ENCODE assay signal across 8 mouse cellular contexts in the genomic region with DNA sequence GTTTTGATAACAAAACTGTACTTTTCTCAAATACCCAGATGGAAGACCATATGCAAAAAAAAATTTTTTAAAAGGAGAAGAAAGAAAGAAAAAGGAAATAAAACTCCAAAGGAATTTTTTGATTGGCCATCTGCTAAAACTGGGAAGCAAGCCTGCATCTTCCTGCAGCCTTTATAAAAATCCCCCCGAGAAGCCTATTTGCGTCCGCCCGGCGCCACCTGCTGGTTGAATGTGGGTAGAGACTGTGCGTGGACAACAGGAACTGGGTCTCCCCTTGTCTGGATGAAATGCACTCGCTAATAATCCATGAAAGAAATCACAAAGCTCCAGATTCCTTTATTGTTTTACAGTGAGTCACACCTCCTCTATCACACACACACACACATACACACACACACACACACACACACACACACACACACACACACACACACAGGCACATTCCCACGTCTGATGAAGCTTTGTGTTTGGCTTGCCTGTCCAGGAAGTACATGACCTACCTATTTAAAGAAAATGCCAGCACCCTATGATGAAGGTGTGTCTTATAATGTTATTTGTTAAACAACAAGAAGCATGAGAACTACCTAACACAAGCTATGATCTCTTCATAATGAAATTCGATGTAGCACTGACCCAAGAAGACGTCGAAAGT. TPM values are rescaled to one million over a fixed set of nuclear protein-coding genes. Genes with fewer than 3 reads are reported as not detected.
DNase-seq lines count a peak whose midpoint lies in the region; ATAC-seq lines count a peak whose summit lies in the region.

No protein-coding gene starts in this region.

- no peaks in the 10 kb centered on the region for H3K9me3 ChIP-seq in heart, embryonic 11.5 days (replicated peaks; ENCODE audit: control insufficient read depth, low read length)
- H3K9me3 ChIP-seq in midbrain, embryonic 16.5 days (replicated peaks; ENCODE audit: control insufficient read depth, low read length, poor library complexity, severe bottlenecking): no peaks in the 10 kb centered on the region
- H3K9me3 ChIP-seq in stomach, embryonic 16.5 days (replicated peaks; ENCODE audit: control insufficient read depth, low read length): no peaks in the 10 kb centered on the region

- intact Hi-C loops in left cerebral cortex, postnatal 25 days (cut with DNase I): loop anchor here (2.0 kb wide), 1 partner anchor 386 kb away; no protein-coding TSS in a partner anchor

- H3K4me3 ChIP-seq in heart, embryonic 11.5 days (ENCODE audit: low read depth, low read length): no peak overlapping the region
- no peak overlapping the region for H3K4me3 ChIP-seq in midbrain, embryonic 16.5 days (ENCODE audit: low read depth, low read length)
- H3K4me3 ChIP-seq in stomach, embryonic 16.5 days (replicated peaks; ENCODE audit: low read length): no peak overlapping the region

- no peaks in the 10 kb centered on the region for H3K36me3 ChIP-seq in heart, embryonic 11.5 days (ENCODE audit: control insufficient read depth, insufficient read depth, low read length)
- H3K36me3 ChIP-seq in midbrain, embryonic 16.5 days (ENCODE audit: control insufficient read depth, insufficient read depth, low read length): no peaks in the 10 kb centered on the region
- H3K36me3 ChIP-seq in stomach, embryonic 16.5 days (ENCODE audit: control insufficient read depth, insufficient read depth, low read length): no peaks in the 10 kb centered on the region

- no peak overlapping the region for H3K27ac ChIP-seq in heart, embryonic 11.5 days (ENCODE audit: low read depth, low read length)
- no peak overlapping the region for H3K27ac ChIP-seq in midbrain, embryonic 16.5 days (ENCODE audit: low read length)
- no peak overlapping the region for H3K27ac ChIP-seq in stomach, embryonic 16.5 days (ENCODE audit: low read length)

- no peak overlapping the region for H3K9ac ChIP-seq in heart, embryonic 11.5 days (ENCODE audit: low read depth, low read length)
- H3K9ac ChIP-seq in midbrain, embryonic 16.5 days (ENCODE audit: low read depth, low read length): no peak overlapping the region
- H3K9ac ChIP-seq in stomach, embryonic 16.5 days (ENCODE audit: low read length): no peak overlapping the region

- no peaks in the 10 kb centered on the region for H3K27me3 ChIP-seq in heart, embryonic 11.5 days (ENCODE audit: control insufficient read depth, insufficient read depth, low read length)
- H3K27me3 ChIP-seq in midbrain, embryonic 16.5 days (ENCODE audit: control insufficient read depth, insufficient read depth, low read depth, low read length): no peaks in the 10 kb centered on the region
- H3K27me3 ChIP-seq in stomach, embryonic 16.5 days (ENCODE audit: control insufficient read depth, insufficient read depth, low read length): no peaks in the 10 kb centered on the region

- DNase-seq in heart, adult 11 months: peak; percentile 94
- peak; percentile 70 for DNase-seq in cerebellum, adult 11-12 months
- peak; percentile 30 to 90 for DNase-seq in frontal cortex, adult 2 months (ENCODE audit: extremely low spot score in 1 of 2, low spot score in 1 of 2)
- DNase-seq in hindlimb bud, embryonic 11.5 days (ENCODE audit: extremely low spot score, low read depth, low spot score): peak; percentile 56
- DNase-seq in left cerebral cortex, postnatal 25 days (ENCODE audit: low spot score in 2 of 2): peak; percentile 81 to 82

- 36% methylated on average over 11 of the region's 11 CpGs for WGBS in heart, embryonic 11.5 days (ENCODE audit: insufficient replicate concordance)
- 35% methylated on average over 11 of the region's 11 CpGs for WGBS in midbrain, embryonic 16.5 days
- 33% methylated on average over 11 of the region's 11 CpGs for WGBS in stomach, embryonic 16.5 days

- H3K4me1 ChIP-seq in heart, embryonic 11.5 days (ENCODE audit: control insufficient read depth, insufficient read depth, low read length): peaks cover 12% of the 10 kb centered on the region
- H3K4me1 ChIP-seq in midbrain, embryonic 16.5 days (ENCODE audit: control insufficient read depth, insufficient read depth, low read length): no peaks in the 10 kb centered on the region
- H3K4me1 ChIP-seq in stomach, embryonic 16.5 days (ENCODE audit: control insufficient read depth, insufficient read depth, low read length): no peaks in the 10 kb centered on the region

- ATAC-seq in heart, embryonic 11.5 days (replicated peaks; ENCODE audit: insufficient number of reproducible peaks, low FRiP score, low TSS enrichment): no peak
- peak; percentile 58; the same call in 1 of the 2 replicates for ATAC-seq in midbrain, embryonic 16.5 days
- ATAC-seq in stomach, embryonic 16.5 days (ENCODE audit: insufficient read depth, low FRiP score): peak; percentile 66; the same call in 1 of the 2 replicates

- H3K4me2 ChIP-seq in heart, embryonic 11.5 days: no peak overlapping the region
- H3K4me2 ChIP-seq in midbrain, embryonic 16.5 days (ENCODE audit: low read length): no peak overlapping the region
- no peak overlapping the region for H3K4me2 ChIP-seq in stomach, embryonic 16.5 days (ENCODE audit: low read depth, low read length)

RNA-seq across cellular contexts. Expression of gene Ttll11, which starts 49.1 kb away (rescaled TPM):
- polyA plus RNA-seq in heart, embryonic 11.5 days (2014; fragmentation: Nextera tagmentation; extraction: Ambion mirVana): 0.34 and 0.79 TPM in 2 replicates
- 24.8 and 25.6 TPM in 2 replicates for polyA plus RNA-seq in frontal cortex, adult 2 months (2012; rRNA removed)
- total RNA-seq in left cerebral cortex, postnatal 25 days (2021): 10 to 100 TPM; 38.2 to 43.3 TPM
- polyA plus RNA-seq in midbrain, embryonic 16.5 days (2015; fragmentation: Nextera tagmentation; extraction: Ambion mirVana): 4.3 and 4.9 TPM in 2 replicates
- polyA plus RNA-seq in stomach, embryonic 16.5 days (2015; fragmentation: Nextera tagmentation; extraction: Ambion mirVana): 0.21 and 0.34 TPM in 2 replicates
